Mouse (Mus musculus) embryonic fibroblast, embryonic 13.5 days (primary cell): ENCODE measurements at regions not wholly inside any gene's neighbourhood (a gene's known extent, or its start where the extent isn't known, plus 50 kb on each side); places are given as distances from the start of the nearest gene placed in this dataset.

Experiments used
- CTCF ChIP-seq: IDR thresholded peaks from 2 replicates; pipeline ENCODE4 v1.5.1; 2011; ENCODE audit warnings: mild to moderate bottlenecking, control low read depth, low read length, moderate library complexity, borderline replicate concordance; ENCODE audit not compliant: insufficient read depth
- POLR2A ChIP-seq: IDR thresholded peaks from 2 replicates; pipeline ENCODE4 v1.6.1; 2011; ENCODE audit warnings: low read depth, mild to moderate bottlenecking, control low read depth, low read length, moderate library complexity

DNA sequence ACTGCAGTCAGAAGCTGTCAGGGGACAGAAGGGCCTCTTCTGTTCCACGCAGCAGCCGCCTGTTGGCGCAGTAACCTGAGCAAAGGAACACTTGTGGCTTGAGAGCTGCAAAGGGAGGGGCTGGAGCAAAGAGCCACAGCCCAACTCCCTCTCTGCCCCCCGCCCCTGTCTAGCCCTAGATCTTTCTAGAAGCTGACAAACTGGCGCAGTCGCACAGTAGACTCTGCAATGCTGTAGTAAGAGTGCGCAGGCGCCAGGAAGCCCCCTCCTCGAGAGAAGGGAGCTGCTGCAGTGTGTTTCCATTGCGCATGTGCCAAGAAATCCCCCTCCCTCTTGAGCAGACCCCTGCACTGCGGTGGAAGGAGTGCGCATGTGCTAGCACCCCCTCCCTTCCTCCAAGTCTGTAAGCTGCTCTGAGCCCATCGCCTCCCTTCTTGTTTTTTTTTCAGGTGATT lies 115.2 kb upstream of the Ndn start:
- TF ChIP-seq POLR2A = no peak
- TF ChIP-seq CTCF = no peak
